Mouse (Mus musculus) kidney, postnatal 4 days (tissue): ENCODE data around the gene Lgals2.
"Not testable (repeated sequence)": the region's sequence is repeated elsewhere in the genome, so short reads cannot be mapped to it uniquely, and the experiment has no call there.

Experiments used
- DNase-seq, 2 experiments: peaks; one replicate each; pipeline ENCODE4 v3.0.0; 2021; ENCODE audit warnings: mixed read lengths in 2 of 2

The Lgals2 gene

DNA sequence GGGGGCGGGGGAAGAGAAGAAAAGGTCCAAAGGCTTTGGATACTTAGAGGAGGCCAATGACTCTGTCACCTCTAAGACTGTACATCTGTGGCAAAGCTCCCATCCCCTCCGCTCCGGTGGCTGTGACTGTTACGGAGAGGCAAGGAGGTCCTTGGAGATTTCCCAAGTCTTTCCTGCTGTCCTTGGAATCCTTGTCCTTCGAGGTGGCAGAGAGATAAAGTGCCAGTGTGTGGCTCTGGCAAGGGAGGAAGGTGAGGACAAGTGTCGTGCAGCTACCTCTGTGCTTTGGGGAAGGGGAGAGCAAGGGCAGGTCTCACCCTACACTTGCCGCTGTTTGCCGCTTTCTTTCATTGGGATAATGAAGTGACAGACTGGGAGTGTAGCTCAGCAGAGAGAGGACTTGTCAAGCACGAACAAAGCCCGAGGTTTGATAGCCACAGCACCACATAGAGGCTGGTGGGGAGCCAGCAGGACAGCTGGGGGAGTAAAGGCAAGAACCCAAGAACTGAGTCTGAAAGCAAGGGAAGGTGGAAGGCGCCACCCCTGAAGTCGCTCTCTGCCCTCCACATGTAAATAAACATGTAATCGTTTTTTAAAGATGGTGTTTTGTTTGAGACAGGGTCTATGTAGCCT, 18.6 kb upstream of the Lgals2 start:
- DNase-seq: no peak

DNA sequence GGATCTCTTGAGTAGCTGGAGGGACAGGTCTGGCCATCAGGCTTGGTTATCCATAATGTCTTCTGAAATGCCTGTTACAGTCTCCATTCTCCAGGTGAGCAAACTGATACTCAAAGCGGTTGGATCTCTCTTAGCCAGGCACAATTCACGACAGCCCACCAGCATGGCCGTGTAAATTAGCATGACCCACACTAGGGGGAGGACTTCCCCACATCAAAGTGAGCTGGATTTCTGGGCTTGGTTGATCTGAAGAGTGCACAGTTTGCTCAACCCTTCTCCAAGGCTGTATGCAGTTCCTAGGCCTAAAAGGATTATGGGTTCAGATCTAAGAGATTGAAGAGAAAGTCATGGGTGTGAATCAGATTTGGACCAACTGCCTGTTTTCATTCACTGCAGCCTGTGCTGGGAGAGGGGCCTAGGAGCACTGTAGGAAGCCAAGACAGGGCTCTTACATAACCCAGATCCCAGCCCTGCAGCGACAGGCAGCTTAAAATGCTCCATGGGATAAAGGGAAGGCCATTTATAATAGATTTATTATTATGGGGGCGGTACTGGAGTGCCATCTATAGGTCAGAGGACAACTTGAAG, 16.8 kb upstream of the Lgals2 start:
- no peak for DNase-seq

DNA sequence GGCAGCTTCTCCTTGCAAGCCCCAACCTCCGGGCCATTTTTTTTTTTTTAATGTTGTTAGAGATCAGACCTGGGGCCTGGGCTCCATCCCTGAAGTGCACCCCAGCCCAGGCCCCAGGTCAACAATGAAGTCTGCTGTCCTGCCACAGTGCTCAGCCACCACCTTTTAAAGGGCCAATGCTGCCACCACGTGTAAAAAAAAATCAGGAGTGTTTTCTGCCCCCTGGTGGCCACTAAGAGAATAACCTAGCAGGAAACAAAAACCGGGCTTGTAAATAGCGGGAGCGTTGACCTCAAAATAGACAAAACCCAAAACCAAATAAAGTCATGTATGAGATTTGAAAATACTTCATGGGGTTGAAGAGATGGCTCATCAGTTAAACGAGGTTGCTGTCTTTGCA, 14.4 kb upstream of the Lgals2 start:
- peak; percentile 55 to 70 for DNase-seq

DNA sequence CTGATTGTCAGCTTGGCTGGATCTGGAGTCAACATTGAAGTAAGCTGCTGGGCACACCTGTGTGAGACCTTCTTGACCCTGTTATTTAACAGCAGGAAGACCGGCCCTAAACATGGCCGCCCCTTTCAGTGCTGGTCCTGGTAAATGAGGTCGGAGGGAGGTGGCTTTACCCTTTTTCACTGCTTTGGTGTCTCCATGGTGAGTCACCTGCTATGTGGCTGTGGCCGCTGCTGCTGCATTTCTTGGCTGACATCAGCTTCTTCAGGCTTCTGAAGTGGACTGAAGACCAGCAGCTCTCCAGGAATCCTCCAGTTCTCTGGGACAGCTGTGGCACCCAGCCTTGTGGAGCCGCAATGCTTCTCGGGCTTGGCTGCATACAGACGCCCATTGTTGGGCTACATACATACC, 13.5 kb upstream of the Lgals2 start:
- DNase-seq: peak in 1 of 2 experiments; percentile 34

DNA sequence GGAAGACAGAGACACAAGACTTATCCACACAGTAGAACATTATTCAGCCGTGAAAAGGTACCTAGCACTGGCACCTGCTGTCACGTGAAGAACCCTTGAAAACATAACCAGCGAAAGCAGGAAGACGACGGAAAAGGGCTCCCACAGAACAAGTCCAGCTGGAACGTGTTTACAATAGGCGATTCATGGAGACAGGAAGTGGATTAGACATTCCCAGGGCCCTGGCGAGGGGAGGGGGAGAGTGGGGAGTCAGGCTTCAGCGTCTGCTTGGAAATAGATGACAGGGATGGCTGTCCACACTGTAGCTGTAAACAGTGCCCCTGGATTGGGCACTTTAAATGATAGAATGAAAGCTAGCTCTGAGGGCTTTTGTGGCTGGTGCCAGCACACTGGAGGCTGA, 13.1 kb upstream of the Lgals2 start:
- peak; percentile 75 to 84 for DNase-seq

DNA sequence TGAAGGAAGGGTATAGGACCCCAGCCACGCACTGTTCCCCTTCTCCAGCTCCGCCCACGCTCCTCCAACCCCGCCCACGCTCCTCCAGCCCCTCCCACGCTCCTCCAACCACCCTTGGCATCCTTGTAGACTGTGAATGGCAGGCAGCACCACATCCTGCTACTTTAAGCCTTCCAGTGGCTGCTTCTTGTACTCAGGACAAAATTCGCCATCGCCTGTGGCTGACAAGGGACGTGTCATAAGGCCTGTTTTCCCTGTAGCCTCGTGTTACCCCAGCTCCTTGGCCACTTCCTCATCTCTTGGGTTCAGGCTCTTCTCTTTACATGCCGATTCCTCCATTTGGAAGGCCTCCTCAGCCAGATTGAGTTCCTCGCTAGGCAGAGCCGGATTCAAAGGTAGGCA, 8.5 kb upstream of the Lgals2 start:
- peak; percentile 70 to 81 for DNase-seq

DNA sequence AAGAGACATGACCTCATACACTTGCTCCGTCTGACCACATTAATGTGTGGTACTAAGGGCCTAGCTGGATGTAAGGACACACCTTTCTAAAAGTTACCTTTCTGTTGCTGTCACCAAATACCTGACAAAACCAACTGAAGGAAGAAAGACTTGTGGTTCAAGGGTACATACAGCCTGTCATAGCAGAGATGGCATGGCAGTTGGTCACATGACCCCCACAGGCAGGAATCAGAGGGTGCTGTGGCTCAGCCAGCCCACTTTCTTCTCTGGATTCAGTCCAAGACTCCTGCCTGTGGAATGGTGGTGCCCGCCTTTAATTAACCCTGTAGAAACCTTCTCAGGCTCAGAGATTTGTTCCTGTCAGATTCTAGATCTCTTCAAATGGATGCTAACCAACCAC, 7.8 kb upstream of the Lgals2 start:
- DNase-seq: peak in 1 of 2 experiments; percentile 34

DNA sequence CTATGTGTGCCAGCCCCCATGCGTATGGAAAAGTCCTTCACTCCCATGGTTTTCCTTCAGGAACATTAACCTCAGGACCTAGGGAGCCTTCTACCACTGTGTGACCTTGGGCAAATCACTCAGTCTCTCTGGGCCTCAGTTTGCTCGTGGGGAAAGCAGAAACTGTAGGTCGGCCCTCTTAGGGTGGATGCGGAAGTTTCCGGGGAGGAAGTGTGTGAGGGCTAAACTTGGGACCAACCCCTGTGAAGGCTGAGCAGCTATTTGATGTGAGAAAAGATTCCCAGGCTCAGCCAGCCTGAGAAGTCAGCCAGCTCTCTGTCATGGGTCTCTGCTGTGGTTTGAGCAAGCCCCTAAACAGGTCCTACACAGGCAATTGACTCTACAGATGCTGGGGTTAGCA, 7.0 kb upstream of the Lgals2 start:
- no peak for DNase-seq

DNA sequence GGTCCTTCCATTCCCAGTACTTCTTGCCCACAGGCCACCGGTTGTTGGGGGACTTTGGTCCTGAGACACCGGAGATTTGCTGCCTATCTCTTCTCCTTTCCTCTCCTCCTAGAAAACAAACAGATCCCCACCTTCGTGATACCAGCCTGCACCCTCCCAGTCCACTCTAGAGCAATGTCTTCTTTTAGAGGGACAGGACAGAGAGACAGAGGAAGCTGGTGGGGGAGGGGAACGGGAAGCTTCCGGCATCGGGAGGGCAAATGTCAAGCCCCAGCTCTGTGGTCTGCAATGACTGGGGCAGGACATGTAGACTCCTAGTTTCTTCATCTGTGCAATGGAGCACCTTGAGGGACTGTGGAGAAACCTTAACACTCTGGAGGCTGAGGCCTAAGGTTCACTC, 4.4 kb upstream of the Lgals2 start:
- peak; percentile 30 to 52 for DNase-seq

DNA sequence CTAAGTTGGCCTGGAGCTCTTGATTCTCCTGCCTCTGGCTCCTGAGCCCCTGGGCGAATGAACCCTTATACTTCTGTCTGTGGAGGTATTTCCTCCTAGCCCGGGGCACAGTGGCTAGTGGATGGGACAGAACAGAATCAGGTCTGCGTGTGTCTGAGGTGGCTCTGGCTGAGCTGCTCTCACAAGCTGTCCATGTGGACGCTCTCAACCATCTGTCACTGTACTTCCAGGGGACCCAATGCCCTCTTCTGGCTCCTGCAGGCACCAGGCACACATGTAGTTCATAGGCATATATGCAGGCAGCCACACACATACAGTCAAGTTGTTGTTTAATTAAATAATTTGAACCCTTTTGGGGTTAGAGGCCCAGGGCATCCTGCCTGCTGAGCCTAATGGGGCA, 4.0 kb upstream of the Lgals2 start:
- DNase-seq: no peak

DNA sequence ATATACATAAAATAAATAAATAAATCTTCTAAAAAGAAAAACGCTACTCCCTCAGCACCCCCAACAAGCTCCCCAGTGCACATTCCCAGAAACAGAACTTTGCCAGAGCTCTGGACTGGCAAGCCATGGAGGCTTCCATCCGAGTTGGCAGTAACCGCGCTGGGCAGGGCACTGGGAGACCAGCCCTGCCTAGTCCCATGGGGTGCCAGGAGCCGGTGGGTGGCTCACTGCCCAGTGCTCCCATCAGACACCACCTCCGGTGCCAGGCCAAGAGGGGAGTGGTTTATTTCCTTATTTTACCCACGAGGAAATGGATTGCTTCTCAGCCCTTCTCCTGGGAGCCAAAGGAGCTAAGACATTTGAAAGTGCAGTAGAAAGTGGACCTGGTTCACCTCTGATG, 1.7 kb upstream of the Lgals2 start:
- DNase-seq: no peak

DNA sequence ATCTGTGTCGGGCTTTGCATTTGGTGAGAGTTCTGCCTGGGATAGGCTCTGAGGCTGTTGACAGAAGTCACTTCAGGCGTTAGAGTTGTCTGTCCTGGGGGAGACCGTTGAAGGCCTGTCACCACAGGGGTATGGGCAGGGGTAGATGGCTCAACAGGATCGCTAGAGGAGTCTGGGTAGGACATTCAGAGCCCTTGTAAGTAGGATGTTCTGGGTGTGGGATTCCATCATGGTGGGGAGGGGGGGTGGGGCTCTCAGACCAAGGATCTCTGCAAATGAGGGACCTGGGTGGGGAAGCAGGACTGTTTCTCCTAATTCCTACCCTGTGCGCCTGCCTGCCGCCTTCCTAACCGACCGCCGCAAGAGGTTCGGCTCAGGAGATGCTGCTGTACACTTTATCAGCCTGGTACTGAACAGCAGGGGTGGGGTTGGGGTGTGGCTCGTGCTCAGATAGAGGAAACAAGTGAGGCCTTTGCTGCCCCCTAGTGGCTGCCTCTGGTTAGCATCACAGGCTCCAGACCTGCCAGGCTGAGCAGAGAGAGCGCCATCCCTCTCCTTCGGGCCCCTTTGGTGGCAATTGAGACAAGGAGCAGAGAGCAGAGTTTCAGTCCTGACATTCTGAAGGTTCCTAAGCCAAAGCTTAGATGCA, 3.7 kb downstream of the Lgals2 start:
- peak; percentile 97 for DNase-seq

DNA sequence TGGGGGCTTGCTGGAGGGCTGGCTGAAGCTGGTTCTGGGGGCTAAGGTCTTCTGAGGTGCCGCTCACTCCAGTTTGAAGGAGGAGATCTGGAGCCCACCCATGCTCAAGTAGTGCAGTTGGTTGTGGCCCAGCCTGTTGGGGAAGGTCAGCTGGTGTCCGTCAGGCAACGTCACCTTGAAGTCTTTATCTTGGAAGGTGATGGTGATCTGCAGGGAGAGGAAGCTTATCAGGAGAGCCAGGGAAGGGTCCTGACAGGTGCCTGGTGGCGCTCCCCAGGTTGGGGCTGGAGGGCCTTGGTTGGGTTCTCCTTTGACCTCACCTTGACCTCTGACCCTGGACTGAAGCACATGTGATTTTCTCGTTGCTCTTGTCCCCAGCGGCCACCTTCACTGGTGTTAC, 4.4 kb downstream of the Lgals2 start:
- DNase-seq: no peak

DNA sequence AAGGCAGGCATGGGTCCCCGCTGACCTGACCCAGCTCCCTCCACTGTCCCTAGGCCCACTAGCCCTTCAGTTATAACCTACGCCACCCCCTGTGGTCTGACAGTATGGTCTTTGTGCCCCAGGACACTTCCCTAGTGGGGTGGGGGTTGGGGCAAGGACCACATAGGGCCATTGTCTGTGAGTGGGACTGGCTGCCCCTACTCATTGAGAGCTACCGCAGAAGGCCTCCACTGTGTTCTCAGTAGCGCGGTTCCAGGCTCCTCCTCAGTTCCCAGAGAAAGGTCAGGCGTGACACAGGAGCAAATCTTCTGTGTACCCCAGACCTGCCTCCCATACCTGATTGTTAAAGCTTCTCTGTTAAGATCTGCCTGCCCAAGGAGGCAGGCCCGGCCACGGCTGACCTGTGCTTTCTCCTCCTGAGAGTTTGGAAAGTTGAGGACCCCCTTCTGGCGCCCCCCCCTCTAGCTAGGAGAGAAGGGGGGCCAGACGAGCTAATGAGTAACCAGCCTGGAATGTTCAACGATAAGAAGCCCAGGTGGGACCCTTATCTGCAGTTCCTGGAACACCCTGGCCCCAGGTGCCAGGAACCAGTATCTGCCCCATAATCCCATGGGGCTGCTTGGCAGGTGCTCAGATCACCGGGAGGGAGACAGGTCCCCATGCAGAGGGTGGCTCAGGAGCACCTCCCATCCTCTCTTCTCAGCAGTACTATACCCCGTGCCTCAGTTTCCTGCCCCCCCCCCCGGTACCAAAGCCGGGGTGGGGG, 5.1 kb downstream of the Lgals2 start:
- DNase-seq: peak in 1 of 2 experiments; percentile 27

DNA sequence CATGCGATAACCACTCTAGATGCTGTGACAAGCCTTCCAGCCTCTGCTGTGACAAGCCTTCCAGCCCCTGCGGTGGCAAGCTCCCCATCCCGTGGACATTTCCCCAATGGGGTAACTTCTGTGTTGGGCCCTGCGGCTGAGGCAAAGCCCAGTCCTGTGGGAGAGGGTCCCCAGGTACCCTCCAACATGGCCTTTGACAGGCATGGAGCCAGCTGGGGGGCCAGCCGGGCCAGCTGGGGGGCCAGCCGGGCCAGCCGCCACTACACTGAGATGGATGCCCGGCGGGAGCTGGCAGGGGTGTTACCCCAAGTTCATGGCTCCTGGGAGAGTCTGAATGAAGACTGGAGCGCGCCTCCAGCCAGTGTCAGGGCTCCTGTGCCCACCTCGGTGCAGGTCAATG, 5.8 kb downstream of the Lgals2 start:
- no peak for DNase-seq

DNA sequence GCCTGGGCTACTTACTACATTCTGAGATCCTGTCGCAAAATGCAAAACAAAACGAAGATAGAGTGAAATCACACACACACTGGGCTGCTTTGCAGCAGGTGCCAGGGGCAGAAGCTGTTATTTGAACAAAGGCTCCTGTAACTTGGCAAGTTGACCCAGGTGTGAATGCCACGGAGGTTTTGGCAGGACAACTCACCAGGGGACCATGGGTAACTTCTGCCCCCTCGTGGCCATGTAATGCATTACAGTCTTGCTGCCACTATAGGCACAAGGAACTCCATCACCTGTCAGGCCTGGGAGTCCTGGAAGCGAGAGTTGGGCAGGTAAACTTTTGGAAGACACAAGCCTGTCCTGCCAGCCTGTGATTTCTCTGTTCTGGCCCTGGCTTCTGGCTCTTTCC, 6.9 kb downstream of the Lgals2 start:
- peak; percentile 92 for DNase-seq

DNA sequence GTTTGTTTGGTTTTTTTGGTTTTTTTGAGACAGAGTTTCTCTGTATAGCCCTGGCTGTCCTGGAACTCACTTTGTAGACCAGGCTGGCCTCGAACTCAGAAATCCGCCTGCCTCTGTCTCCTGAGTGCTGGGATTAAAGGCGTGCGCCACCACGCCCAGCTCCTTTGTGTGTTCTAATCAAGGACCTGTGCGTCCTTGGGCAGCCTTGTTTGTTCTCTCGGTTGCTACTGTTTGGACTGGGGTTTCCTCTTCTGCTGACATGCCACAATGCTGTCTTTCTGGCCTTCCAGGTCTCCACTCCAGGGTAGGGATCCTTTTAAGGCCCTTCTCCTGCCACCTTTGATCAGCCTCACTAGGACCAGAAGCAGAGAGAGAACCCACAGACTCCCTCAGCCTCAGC, 8.5 kb downstream of the Lgals2 start:
- not testable (repeated sequence) for DNase-seq

DNA sequence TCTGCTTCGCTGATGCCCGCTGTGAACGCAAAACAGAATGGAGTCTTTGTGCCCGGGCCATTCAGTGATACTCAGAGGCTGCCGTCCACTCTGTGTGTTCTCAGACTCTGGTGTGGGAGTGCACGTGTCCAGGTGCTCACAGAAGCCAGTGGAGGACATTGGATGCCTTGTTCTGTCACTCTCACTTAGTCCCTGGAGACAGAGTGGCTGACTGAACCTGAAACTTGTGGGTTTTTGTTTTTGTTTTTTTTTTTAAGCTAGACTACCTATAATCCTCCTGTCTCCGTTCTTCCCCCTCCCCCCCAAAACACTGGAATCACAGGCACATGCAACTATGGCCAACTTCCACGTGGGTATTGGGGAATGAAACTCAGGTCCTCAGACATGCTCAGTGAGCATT, 9.0 kb downstream of the Lgals2 start:
- no peak for DNase-seq

DNA sequence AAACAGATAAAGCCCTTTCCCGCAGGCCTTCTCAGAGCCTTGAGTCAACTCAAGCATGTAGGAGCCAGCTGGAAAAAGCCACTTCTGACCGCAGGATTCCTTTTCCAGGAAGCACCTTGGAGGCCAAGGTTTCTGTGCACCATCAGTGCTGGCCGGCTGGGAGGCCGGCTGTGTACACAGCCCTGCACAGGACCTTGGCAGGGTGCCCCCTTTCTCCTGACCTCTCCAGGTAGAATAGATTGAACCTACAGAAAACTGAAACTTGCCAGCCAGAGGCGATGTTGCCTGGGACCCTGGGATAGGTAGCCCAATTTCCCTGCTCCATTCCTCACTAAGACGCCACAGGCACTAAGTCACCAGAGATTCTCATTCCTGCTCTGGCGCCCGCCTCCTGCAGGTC, 9.5 kb downstream of the Lgals2 start:
- DNase-seq: peak in 1 of 2 experiments; percentile 52

DNA sequence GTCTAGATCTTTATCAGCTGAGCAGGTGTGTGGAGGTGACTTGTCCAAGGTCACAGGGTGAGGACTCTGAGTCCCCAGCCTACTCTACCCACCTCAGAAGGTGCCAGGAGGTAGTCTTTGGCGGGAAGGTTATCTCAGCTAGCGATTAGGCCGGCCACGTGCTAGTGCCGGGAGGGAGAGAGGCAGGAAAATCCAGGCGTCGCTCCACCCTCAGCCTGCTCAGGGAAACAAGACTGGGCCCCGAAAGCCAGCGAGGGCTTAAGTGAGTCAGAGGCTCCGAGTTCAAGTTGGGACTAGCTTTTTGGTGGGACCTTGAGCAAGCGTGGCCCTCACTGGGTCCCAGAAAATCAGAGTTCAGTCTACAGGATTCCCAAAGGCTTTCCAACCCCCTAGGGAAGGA, 10.0 kb downstream of the Lgals2 start:
- DNase-seq: no peak

DNA sequence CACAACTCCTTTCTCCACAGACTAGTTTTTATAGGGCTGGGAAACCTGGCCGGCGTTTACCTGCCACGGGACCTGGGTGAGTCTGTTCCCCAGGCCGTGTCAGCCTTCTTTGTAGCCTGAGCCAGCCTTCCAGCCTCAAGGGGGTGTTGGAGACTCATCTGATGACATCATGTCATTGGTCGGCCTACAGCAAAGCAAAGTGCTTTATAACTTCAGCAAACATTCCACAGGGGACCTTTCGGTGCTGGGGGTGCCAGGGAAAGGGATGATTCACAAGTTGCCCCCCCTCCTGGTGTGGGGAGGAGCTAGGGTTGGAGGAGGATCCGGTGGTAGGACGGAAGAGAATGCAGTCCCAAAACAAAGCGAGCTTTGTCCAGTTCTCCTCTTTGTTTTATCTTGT, 10.5 kb downstream of the Lgals2 start:
- peak; percentile 70 to 81 for DNase-seq

DNA sequence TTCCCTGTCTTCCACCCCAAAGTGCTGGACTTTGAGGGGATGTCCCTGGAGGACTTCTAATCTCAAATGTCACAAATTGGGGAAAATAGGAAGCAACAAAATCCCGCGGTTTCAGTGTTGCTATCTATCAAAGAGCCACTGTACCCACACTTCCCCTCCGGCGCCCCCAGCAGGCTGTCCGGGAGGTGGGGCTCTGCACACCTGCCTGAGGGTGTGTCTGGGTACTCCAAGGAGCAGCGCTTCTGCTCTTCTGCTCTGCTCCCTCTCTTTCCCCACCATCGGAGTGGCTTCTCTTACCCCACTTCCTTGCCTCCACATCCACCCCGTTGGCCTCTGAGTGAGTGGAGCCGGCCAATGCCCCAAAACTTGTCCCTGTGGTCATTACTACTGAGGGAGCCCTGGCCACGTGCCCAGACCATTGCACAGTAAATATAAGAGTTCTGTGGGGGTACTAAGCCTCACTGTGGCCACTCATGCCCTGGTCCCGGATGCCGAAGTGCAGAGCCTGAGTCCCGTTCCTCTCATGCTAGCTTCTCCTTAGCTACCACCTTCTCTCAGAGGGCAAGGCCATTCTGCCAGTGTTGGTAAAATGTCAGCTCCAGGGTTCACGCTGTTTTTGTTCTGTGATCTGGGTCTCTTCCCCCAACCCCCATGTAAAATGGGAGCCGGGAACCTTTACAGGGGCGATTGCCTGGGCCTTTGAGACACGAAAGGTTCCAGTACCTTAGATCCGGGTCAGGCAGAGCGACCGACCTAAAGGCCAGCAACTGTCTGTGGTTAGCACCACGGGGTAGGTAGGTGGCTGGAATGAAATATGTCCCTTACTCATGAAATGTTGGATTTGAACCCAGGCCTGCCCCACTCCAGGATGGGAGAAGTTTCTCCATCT, 11.5 kb downstream of the Lgals2 start:
- DNase-seq: peak; percentile 57 to 63
